Mouse (Mus musculus) liver, embryonic 15.5 days (tissue): Measurements from ENCODE around the gene Csf2rb. TPM values are rescaled to one million over a fixed set of nuclear protein-coding genes. Genes with fewer than 3 reads are reported as not detected.
A peak's percentile ranks its signal among the peaks of the same experiment; 100 is the strongest.
"Not testable (repeated sequence)": the region's sequence is repeated elsewhere in the genome, so short reads cannot be mapped to it uniquely, and the experiment has no call there.

ENCODE experiments used
- ATAC-seq: fragments of 200-750 bp; cut with Nextera tagmentation; 2 replicates; pipeline ENCODE4 v1.8.0; 2017; ENCODE audit warnings: moderate number of reproducible peaks, mild to moderate bottlenecking, moderate library complexity; ENCODE audit not compliant: insufficient read depth
- H3K27ac ChIP-seq: fragments of 300-500 bp; sonication (generic); replicated peaks from 2 replicates; pipeline ENCODE4 v1.5.1; 2015; ENCODE audit warnings: mild to moderate bottlenecking, inconsistent platforms
- H3K27me3 ChIP-seq: fragments of 300-500 bp; sonication (generic); 2 replicates; pipeline ENCODE4 v1.6.1; 2015; ENCODE audit warnings: mild to moderate bottlenecking, inconsistent platforms
- H3K36me3 ChIP-seq: fragments of 300-500 bp; sonication (generic); replicated peaks from 2 replicates; pipeline ENCODE4 v1.6.1; 2015; ENCODE audit warnings: moderate library complexity, mild to moderate bottlenecking, inconsistent platforms
- H3K4me1 ChIP-seq: fragments of 300-500 bp; sonication (generic); replicated peaks from 2 replicates; pipeline ENCODE4 v1.6.1; 2015; ENCODE audit warnings: inconsistent platforms
- H3K4me2 ChIP-seq: fragments of 300-500 bp; sonication (generic); 2 replicates; pipeline ENCODE4 v1.6.1; 2015; ENCODE audit warnings: moderate library complexity, mild to moderate bottlenecking, inconsistent platforms
- H3K4me3 ChIP-seq: fragments of 300-500 bp; sonication (generic); replicated peaks from 2 replicates; pipeline ENCODE4 v1.5.1; 2015; ENCODE audit warnings: mild to moderate bottlenecking, inconsistent platforms
- H3K9ac ChIP-seq: fragments of 300-500 bp; sonication (generic); 2 replicates; pipeline ENCODE4 v1.6.1; 2015; ENCODE audit warnings: moderate library complexity, mild to moderate bottlenecking, inconsistent platforms
- H3K9me3 ChIP-seq: fragments of 300-500 bp; sonication (generic); replicated peaks from 2 replicates; pipeline ENCODE4 v1.6.1; 2016; ENCODE audit warnings: inconsistent platforms
- WGBS: fragments of 180-500 bp; shearing (Covaris S2); methylation state at CpG from one replicate; pipeline ENCODE4 v1.1.7; 2015; ENCODE audit warnings: mixed read lengths; ENCODE audit not compliant: insufficient replicate concordance; 5-methylcytosine and 5-hydroxymethylcytosine counted together
- polyA plus RNA-seq: library from polyadenylated mRNA; unstranded; fragments of >200 nt; fragmentation: Nextera tagmentation; extraction: Ambion mirVana; gene quantifications from 2 replicates; pipeline ENCODE4 v1.2.1, GENCODE M21; 2015

Csf2rb gene
- polyA plus RNA-seq, 1 experiment from 2014 or later = 7.2 TPM

- 32% methylated on average over 10 of the region's 10 CpGs for WGBS
- Histone ChIP-seq H3K4me3 (peak within 1 kb of the TSS; percentile 33), H3K4me2 (peak within 1 kb of the TSS; percentile 20)
Observed at GRCm38 (mm10) chr15:78305341-78305933, 20.1 kb upstream of the Csf2rb start, which contains the start of gene Csf2rb2. TSS of gene Csf2rb2 (minus strand) at chr15:78305721.

DNA sequence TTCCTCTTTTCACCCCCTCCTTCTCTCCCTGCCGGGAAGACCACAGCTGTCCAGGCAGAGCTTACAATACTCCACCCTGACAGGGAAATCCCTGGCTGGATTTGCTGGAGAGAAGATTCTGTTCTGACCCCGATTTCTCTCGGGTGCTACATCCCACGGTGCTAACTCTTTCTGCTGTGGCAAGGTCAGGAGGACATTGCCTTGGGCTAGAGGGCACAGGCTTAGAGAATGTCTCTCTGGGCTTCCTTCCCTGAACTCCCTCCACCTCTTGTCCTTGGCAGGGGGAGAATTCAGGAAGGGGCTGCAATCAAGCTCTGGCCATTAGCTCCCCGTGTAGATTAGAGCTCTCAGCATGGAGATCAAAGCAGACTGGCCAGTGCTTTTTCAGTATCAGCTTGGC lies 15.7 kb upstream of the Csf2rb start:
- Histone ChIP-seq H3K36me3 (no peaks in the 10 kb centered on the region), H3K9me3 (no peaks in the 10 kb centered on the region), H3K4me2 (no peak overlapping the region), H3K27me3 (peaks cover 18% of the 10 kb centered on the region), H3K4me1 (peaks cover 12% of the 10 kb centered on the region), H3K27ac (no peak overlapping the region), H3K9ac (no peak overlapping the region), H3K4me3 (no peak overlapping the region)
- ATAC-seq = no peak
- WGBS = 17% methylated on average over 5 of the region's 5 CpGs

More at GRCm38 (mm10) chr15:78305341-78305933, 20.1 kb upstream of the Csf2rb start, which contains the start of gene Csf2rb2:
- H3K36me3 ChIP-seq = no peaks in the 10 kb centered on the region
- H3K9me3 ChIP-seq = no peaks in the 10 kb centered on the region
- 0 out of 2 replicates have a peak within 1 kb of the TSS, but pooled peaks have one; percentile 41 for H3K27ac ChIP-seq
- H3K27me3 ChIP-seq = peaks cover 15% of the 10 kb centered on the region
- no peak for ATAC-seq
- H3K4me1 ChIP-seq = peaks cover 6% of the 10 kb centered on the region; the same call in 1 of the 2 replicates
- H3K9ac ChIP-seq = no peak within 1 kb of the TSS

GRCm38 (mm10) chr15:78310971-78311370 lies 14.6 kb upstream of the Csf2rb start:
- no peak for ATAC-seq
- Histone ChIP-seq H3K36me3 (no peaks in the 10 kb centered on the region), H3K4me2 (no peak overlapping the region), H3K27me3 (peaks cover 11% of the 10 kb centered on the region), H3K4me3 (no peak overlapping the region), H3K4me1 (peaks cover 11% of the 10 kb centered on the region), H3K27ac (no peak overlapping the region), H3K9me3 (no peaks in the 10 kb centered on the region), H3K9ac (no peak overlapping the region)
- WGBS = 54% methylated on average over 4 of the region's 4 CpGs

- H3K9me3 ChIP-seq, H3K27ac ChIP-seq, H3K4me1 ChIP-seq, H3K4me3 ChIP-seq, H3K36me3 ChIP-seq, H3K4me2 ChIP-seq: not testable (repeated sequence)
- Histone ChIP-seq H3K9ac (0 out of 2 replicates have a peak overlapping the region, but pooled peaks have one; percentile 18), H3K27me3 (peaks cover 16% of the 10 kb centered on the region)
- ATAC-seq = peak; percentile 85
- WGBS = 17% methylated on average over 4 of the region's 4 CpGs
Observed at GRCm38 (mm10) chr15:78312421-78313233, 12.9 kb upstream of the Csf2rb start.

- H3K9ac ChIP-seq, H3K9me3 ChIP-seq, H3K4me1 ChIP-seq, H3K4me3 ChIP-seq, H3K27ac ChIP-seq, ATAC-seq, H3K36me3 ChIP-seq, H3K4me2 ChIP-seq: not testable (repeated sequence)
- peaks cover 16% of the 10 kb centered on the region for H3K27me3 ChIP-seq
- WGBS = 76% methylated on average over 5 of the region's 5 CpGs
Observed at GRCm38 (mm10) chr15:78313659-78314058, 11.9 kb upstream of the Csf2rb start.

DNA sequence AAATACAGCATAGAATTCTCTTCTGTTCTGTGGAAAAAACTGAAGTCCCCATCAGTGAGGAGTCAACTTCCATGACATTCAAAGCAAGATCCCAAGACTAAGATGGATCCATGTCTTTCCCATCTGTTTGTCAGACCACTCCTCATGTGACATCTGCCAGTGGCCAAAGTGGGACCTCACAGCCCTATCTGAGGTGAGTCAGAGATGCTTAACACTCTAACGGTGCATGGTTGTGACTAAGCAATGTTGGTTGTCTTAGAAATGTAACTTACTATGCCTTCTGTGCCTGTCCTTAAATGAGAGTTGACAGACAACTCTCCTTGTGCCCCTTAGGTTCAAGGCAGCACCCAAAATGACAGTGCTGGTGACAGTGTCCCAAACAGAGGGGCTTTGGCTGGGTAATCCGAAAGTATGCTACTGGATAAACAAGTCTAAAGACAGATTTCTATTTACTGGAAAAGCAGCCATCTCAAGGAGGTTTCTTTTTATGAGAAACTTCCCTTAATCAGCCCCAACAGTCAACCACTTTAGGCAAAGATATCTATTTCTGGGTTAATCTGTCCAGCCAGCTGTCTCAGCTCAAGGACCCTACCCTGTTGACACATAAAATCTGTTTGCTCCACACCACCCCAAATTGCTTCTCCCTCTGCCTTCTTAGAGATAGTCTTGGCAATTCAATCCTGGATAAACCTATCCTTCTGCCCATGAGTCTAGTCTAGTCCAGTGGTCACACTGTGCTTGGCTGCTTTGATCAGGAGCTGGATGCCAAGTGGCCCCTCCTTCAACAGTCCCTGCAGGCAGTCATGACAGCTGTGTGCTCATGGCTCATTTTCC lies 7.0 kb upstream of the Csf2rb start:
- peaks cover 18% of the 10 kb centered on the region for H3K4me1 ChIP-seq
- H3K36me3 ChIP-seq, H3K9ac ChIP-seq, H3K9me3 ChIP-seq, H3K4me2 ChIP-seq, H3K4me3 ChIP-seq: not testable (repeated sequence)
- peak overlapping the region; percentile 55; the same call in 1 of the 2 replicates for H3K27ac ChIP-seq
- 18% methylated on average over 2 of the region's 2 CpGs for WGBS
- ATAC-seq = peak; percentile 85
- H3K27me3 ChIP-seq = peaks cover 17% of the 10 kb centered on the region; the same call in 1 of the 2 replicates

GRCm38 (mm10) chr15:78320825-78321496 lies 4.6 kb upstream of the Csf2rb start:
- no peak overlapping the region for H3K27ac ChIP-seq
- ATAC-seq = no peak; the same call in 1 of the 2 replicates
- peaks cover 15% of the 10 kb centered on the region; the same call in 1 of the 2 replicates for H3K27me3 ChIP-seq
- H3K4me2 ChIP-seq = no peak overlapping the region
- 7% methylated on average over 5 of the region's 5 CpGs for WGBS
- H3K4me3 ChIP-seq = no peak overlapping the region
- no peaks in the 10 kb centered on the region for H3K9me3 ChIP-seq
- no peak overlapping the region for H3K9ac ChIP-seq
- H3K36me3 ChIP-seq = no peaks in the 10 kb centered on the region
- peaks cover 24% of the 10 kb centered on the region for H3K4me1 ChIP-seq

DNA sequence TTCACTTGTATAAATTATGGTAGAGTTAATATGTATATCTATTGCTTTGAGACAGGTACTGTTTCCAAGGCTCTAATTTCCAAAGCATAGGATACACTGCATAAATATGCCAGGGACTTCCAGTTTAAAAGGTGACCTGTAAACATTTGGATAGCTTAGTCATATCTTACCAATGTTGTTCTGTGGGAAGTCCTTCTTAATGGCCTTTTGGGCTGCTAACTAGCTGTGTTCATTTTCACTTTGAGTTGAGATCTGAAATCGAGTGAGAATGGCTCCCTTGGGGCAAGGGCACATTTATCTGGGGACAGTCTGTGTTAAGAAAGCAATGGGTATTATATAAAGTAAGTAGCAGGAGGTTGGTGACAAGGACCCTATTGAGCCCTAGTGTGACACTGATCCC lies 2.2 kb upstream of the Csf2rb start:
- Histone ChIP-seq H3K4me1 (peaks cover 25% of the 10 kb centered on the region), H3K4me2 (no peak overlapping the region), H3K27me3 (peaks cover 10% of the 10 kb centered on the region; the same call in 1 of the 2 replicates), H3K9me3 (no peaks in the 10 kb centered on the region), H3K4me3 (no peak overlapping the region), H3K36me3 (no peaks in the 10 kb centered on the region), H3K27ac (no peak overlapping the region), H3K9ac (no peak overlapping the region)
- no peak for ATAC-seq
- WGBS = 38% methylated on average over 1 of the region's 1 CpGs

- no peaks in the 10 kb centered on the region for H3K9me3 ChIP-seq
- H3K4me3 ChIP-seq = no peak overlapping the region
- no peaks in the 10 kb centered on the region for H3K36me3 ChIP-seq
- WGBS = 30% methylated on average over 2 of the region's 2 CpGs
- H3K9ac ChIP-seq = no peak overlapping the region
- peaks cover 10% of the 10 kb centered on the region; the same call in 1 of the 2 replicates for H3K27me3 ChIP-seq
- no peak overlapping the region for H3K4me2 ChIP-seq
- H3K27ac ChIP-seq = no peak overlapping the region
- ATAC-seq = no peak
- H3K4me1 ChIP-seq = peaks cover 20% of the 10 kb centered on the region; the same call in 1 of the 2 replicates
Observed at GRCm38 (mm10) chr15:78324294-78324693, 1.3 kb upstream of the Csf2rb start.

GRCm38 (mm10) chr15:78326747-78327146 lies 1.2 kb downstream of the Csf2rb start:
- H3K4me2 ChIP-seq = peak overlapping the region; percentile 35
- peak overlapping the region; percentile 42 for H3K4me3 ChIP-seq
- no peaks in the 10 kb centered on the region for H3K36me3 ChIP-seq
- H3K9ac ChIP-seq = no peak overlapping the region
- no peak overlapping the region for H3K27ac ChIP-seq
- 72% methylated on average over 10 of the region's 10 CpGs for WGBS
- no peaks in the 10 kb centered on the region for H3K9me3 ChIP-seq
- no peak for ATAC-seq
- peaks cover 13% of the 10 kb centered on the region; the same call in 1 of the 2 replicates for H3K4me1 ChIP-seq
- no peaks in the 10 kb centered on the region for H3K27me3 ChIP-seq
